Mouse (Mus musculus) cortical plate, adult 2 months (tissue): ENCODE data around the gene C1qa.

ENCODE experiments used
- CTCF ChIP-seq: fragments of 200-500 bp; IDR thresholded peaks from 2 replicates; pipeline ENCODE4 v1.5.1; 2011; ENCODE audit warnings: mild to moderate bottlenecking, control low read depth, low read length; ENCODE audit not compliant: insufficient read depth; ENCODE audit errors: extremely low read depth
- POLR2A ChIP-seq: fragments of 200-500 bp; IDR thresholded peaks from 2 replicates; pipeline ENCODE4 v1.6.1; 2011; ENCODE audit warnings: mild to moderate bottlenecking, low read length, control low read depth; ENCODE audit not compliant: insufficient read depth; ENCODE audit errors: extremely low read depth

- TF ChIP-seq POLR2A (no peak), CTCF (peak; percentile 80)
Observed at GRCm38 (mm10) chr4:136893691-136894543, 4.7 kb downstream of the C1qa start.
